Mouse (Mus musculus) neural tube, embryonic 15.5 days (tissue): ENCODE results near the gene Rabep2. TPM values are rescaled to one million over a fixed set of nuclear protein-coding genes. Genes with fewer than 3 reads are reported as not detected.

Source experiments
- ATAC-seq: fragments of 200-750 bp; cut with Nextera tagmentation; 2 replicates; pipeline ENCODE4 v1.8.0; 2017; ENCODE audit warnings: mild to moderate bottlenecking, moderate TSS enrichment, moderate library complexity; ENCODE audit not compliant: low FRiP score
- H3K27ac ChIP-seq: fragments of 300-500 bp; sonication (generic); replicated peaks from 2 replicates; pipeline ENCODE4 v1.5.1; 2015; ENCODE audit warnings: mild to moderate bottlenecking, inconsistent platforms
- H3K27me3 ChIP-seq: fragments of 300-500 bp; sonication (generic); replicated peaks from 2 replicates; pipeline ENCODE4 v1.6.1; 2015; ENCODE audit warnings: inconsistent platforms
- H3K36me3 ChIP-seq: fragments of 300-500 bp; sonication (generic); 2 replicates; pipeline ENCODE4 v1.6.1; 2015; ENCODE audit warnings: inconsistent platforms
- H3K4me1 ChIP-seq: fragments of 300-500 bp; sonication (generic); 2 replicates; pipeline ENCODE4 v1.6.1; 2015; ENCODE audit warnings: inconsistent platforms
- H3K4me2 ChIP-seq: fragments of 300-500 bp; sonication (generic); 2 replicates; pipeline ENCODE4 v1.6.1; 2015; ENCODE audit warnings: inconsistent platforms, mild to moderate bottlenecking, moderate library complexity
- H3K4me3 ChIP-seq: fragments of 300-500 bp; sonication (generic); replicated peaks from 2 replicates; pipeline ENCODE4 v1.5.1; 2015; ENCODE audit warnings: mild to moderate bottlenecking, inconsistent platforms
- H3K9ac ChIP-seq: fragments of 300-500 bp; sonication (generic); replicated peaks from 2 replicates; pipeline ENCODE4 v1.6.1; 2015; ENCODE audit warnings: mild to moderate bottlenecking, inconsistent platforms
- H3K9me3 ChIP-seq: fragments of 300-500 bp; sonication (generic); replicated peaks from 2 replicates; pipeline ENCODE4 v1.6.1; 2016; ENCODE audit warnings: inconsistent platforms
- WGBS: fragments of 180-500 bp; shearing (Covaris S2); methylation state at CpG from one replicate; pipeline ENCODE4 v1.1.7; 2015; ENCODE audit warnings: mixed read lengths; 5-methylcytosine and 5-hydroxymethylcytosine counted together
- polyA plus RNA-seq: library from polyadenylated mRNA; unstranded; fragments of >200 nt; fragmentation: Nextera tagmentation; extraction: Ambion mirVana; gene quantifications from 2 replicates; pipeline ENCODE4 v1.2.1, GENCODE M21; 2015

Gene Rabep2
- polyA plus RNA-seq, 1 experiment from 2014 or later: 22.2 TPM

- Histone ChIP-seq H3K36me3 (no peaks in the 10 kb centered on the region), H3K9me3 (no peaks in the 10 kb centered on the region), H3K4me1 (no peaks in the 10 kb centered on the region), H3K27me3 (no peaks in the 10 kb centered on the region), H3K4me2 (no peak within 1 kb of the TSS), H3K9ac (no peak within 1 kb of the TSS), H3K27ac (no peak within 1 kb of the TSS), H3K4me3 (no peak within 1 kb of the TSS)
- no peak for ATAC-seq
- 91% methylated on average over 6 of the region's 6 CpGs for WGBS
Measured at GRCm38 (mm10) chr7:126414725-126415124, 13.8 kb upstream of the Rabep2 start, which contains the start of gene Cd19. Gene Cd19, minus strand, starts transcription at chr7:126414889.

- no peak overlapping the region for H3K4me2 ChIP-seq
- no peaks in the 10 kb centered on the region for H3K9me3 ChIP-seq
- no peaks in the 10 kb centered on the region for H3K27me3 ChIP-seq
- H3K9ac ChIP-seq: no peak overlapping the region
- no peak overlapping the region for H3K27ac ChIP-seq
- no peaks in the 10 kb centered on the region for H3K4me1 ChIP-seq
- no peaks in the 10 kb centered on the region for H3K36me3 ChIP-seq
- ATAC-seq: no peak
- WGBS: 45% methylated on average over 2 of the region's 2 CpGs
- H3K4me3 ChIP-seq: no peak overlapping the region
Measured at GRCm38 (mm10) chr7:126416615-126417014, 11.9 kb upstream of the Rabep2 start.

GRCm38 (mm10) chr7:126417045-126417444 is 11.5 kb upstream of the Rabep2 start:
- 28% methylated on average over 8 of the region's 8 CpGs for WGBS
- Histone ChIP-seq H3K27me3 (no peaks in the 10 kb centered on the region), H3K27ac (no peak overlapping the region), H3K9me3 (no peaks in the 10 kb centered on the region), H3K4me2 (no peak overlapping the region), H3K4me1 (no peaks in the 10 kb centered on the region), H3K4me3 (no peak overlapping the region), H3K36me3 (no peaks in the 10 kb centered on the region), H3K9ac (no peak overlapping the region)
- ATAC-seq: no peak

- no peak overlapping the region for H3K27ac ChIP-seq
- H3K4me3 ChIP-seq: no peak overlapping the region
- no peak for ATAC-seq
- no peak overlapping the region for H3K4me2 ChIP-seq
- H3K9me3 ChIP-seq: no peaks in the 10 kb centered on the region
- H3K4me1 ChIP-seq: no peaks in the 10 kb centered on the region
- no peak overlapping the region for H3K9ac ChIP-seq
- H3K27me3 ChIP-seq: no peaks in the 10 kb centered on the region
- H3K36me3 ChIP-seq: no peaks in the 10 kb centered on the region
- WGBS: 84% methylated on average over 4 of the region's 4 CpGs
Measured at GRCm38 (mm10) chr7:126417606-126418005, 11.0 kb upstream of the Rabep2 start.

GRCm38 (mm10) chr7:126418496-126418895 is 10.1 kb upstream of the Rabep2 start:
- H3K4me2 ChIP-seq: no peak overlapping the region
- no peak overlapping the region for H3K9ac ChIP-seq
- H3K27ac ChIP-seq: no peak overlapping the region
- H3K9me3 ChIP-seq: no peaks in the 10 kb centered on the region
- no peak for ATAC-seq
- H3K4me1 ChIP-seq: no peaks in the 10 kb centered on the region
- H3K27me3 ChIP-seq: no peaks in the 10 kb centered on the region
- WGBS: 59% methylated on average over 3 of the region's 3 CpGs
- no peak overlapping the region for H3K4me3 ChIP-seq
- H3K36me3 ChIP-seq: no peaks in the 10 kb centered on the region

GRCm38 (mm10) chr7:126421756-126422155 is 6.8 kb upstream of the Rabep2 start:
- Histone ChIP-seq H3K4me2 (no peak overlapping the region), H3K36me3 (no peaks in the 10 kb centered on the region), H3K4me1 (no peaks in the 10 kb centered on the region), H3K27me3 (no peaks in the 10 kb centered on the region), H3K27ac (no peak overlapping the region), H3K9me3 (no peaks in the 10 kb centered on the region), H3K4me3 (no peak overlapping the region), H3K9ac (no peak overlapping the region)
- 89% methylated on average over 5 of the region's 5 CpGs for WGBS
- ATAC-seq: no peak

- no peak for ATAC-seq
- Histone ChIP-seq H3K4me1 (peaks cover 14% of the 10 kb centered on the region), H3K36me3 (no peaks in the 10 kb centered on the region), H3K9me3 (no peaks in the 10 kb centered on the region), H3K27ac (no peak overlapping the region), H3K4me2 (no peak overlapping the region), H3K27me3 (no peaks in the 10 kb centered on the region), H3K9ac (no peak overlapping the region), H3K4me3 (no peak overlapping the region)
- 85% methylated on average over 6 of the region's 6 CpGs for WGBS
Measured at GRCm38 (mm10) chr7:126424161-126424560, 4.4 kb upstream of the Rabep2 start.

GRCm38 (mm10) chr7:126427323-126427860 is 1.2 kb upstream of the Rabep2 start:
- ATAC-seq: no peak
- H3K27ac ChIP-seq: no peak overlapping the region
- H3K36me3 ChIP-seq: peaks cover 5% of the 10 kb centered on the region; the same call in 1 of the 2 replicates
- H3K4me1 ChIP-seq: peaks cover 25% of the 10 kb centered on the region
- H3K4me2 ChIP-seq: no peak overlapping the region
- H3K9ac ChIP-seq: no peak overlapping the region
- WGBS: 62% methylated on average over 12 of the region's 13 CpGs
- H3K4me3 ChIP-seq: 0 out of 2 replicates have a peak overlapping the region, but pooled peaks have one; percentile 79
- H3K27me3 ChIP-seq: no peaks in the 10 kb centered on the region
- no peaks in the 10 kb centered on the region for H3K9me3 ChIP-seq

- 13% methylated on average over 4 of the region's 4 CpGs for WGBS
- peak; percentile 1; the same call in 1 of the 2 replicates for ATAC-seq
Measured at GRCm38 (mm10) chr7:126428154-126428553, 405 bp upstream of the Rabep2 start.

GRCm38 (mm10) chr7:126429503-126429898 is 942 bp downstream of the Rabep2 start:
- H3K4me3 ChIP-seq: peak overlapping the region; percentile 79
- H3K27me3 ChIP-seq: no peaks in the 10 kb centered on the region
- H3K27ac ChIP-seq: peak overlapping the region; percentile 94
- peaks cover 25% of the 10 kb centered on the region for H3K4me1 ChIP-seq
- peak; percentile 32 for ATAC-seq
- H3K9me3 ChIP-seq: no peaks in the 10 kb centered on the region
- H3K9ac ChIP-seq: peak overlapping the region; percentile 87
- H3K4me2 ChIP-seq: peak overlapping the region; percentile 91
- 27% methylated on average over 15 of the region's 15 CpGs for WGBS
- H3K36me3 ChIP-seq: peaks cover 5% of the 10 kb centered on the region; the same call in 1 of the 2 replicates

More at GRCm38 (mm10) chr7:126428154-126428553, 405 bp upstream of the Rabep2 start:
- Histone ChIP-seq H3K4me3 (peak overlapping the region; percentile 79), H3K36me3 (peaks cover 5% of the 10 kb centered on the region; the same call in 1 of the 2 replicates), H3K27me3 (no peaks in the 10 kb centered on the region), H3K9me3 (no peaks in the 10 kb centered on the region), H3K4me2 (peak overlapping the region; percentile 91), H3K9ac (peak overlapping the region; percentile 87), H3K4me1 (peaks cover 25% of the 10 kb centered on the region), H3K27ac (peak overlapping the region; percentile 94)

GRCm38 (mm10) chr7:126430167-126430566 is 1.6 kb downstream of the Rabep2 start:
- H3K4me2 ChIP-seq: peak overlapping the region; percentile 91
- peak overlapping the region; percentile 87; the same call in 1 of the 2 replicates for H3K9ac ChIP-seq
- H3K36me3 ChIP-seq: peaks cover 11% of the 10 kb centered on the region; the same call in 1 of the 2 replicates
- no peaks in the 10 kb centered on the region for H3K9me3 ChIP-seq
- H3K27ac ChIP-seq: no peak overlapping the region
- peak overlapping the region; percentile 79 for H3K4me3 ChIP-seq
- no peaks in the 10 kb centered on the region for H3K27me3 ChIP-seq
- no peak for ATAC-seq
- H3K4me1 ChIP-seq: peaks cover 25% of the 10 kb centered on the region

- ATAC-seq: no peak
- peaks cover 21% of the 10 kb centered on the region; the same call in 1 of the 2 replicates for H3K36me3 ChIP-seq
- 88% methylated on average over 7 of the region's 7 CpGs for WGBS
- H3K4me3 ChIP-seq: no peak overlapping the region
- H3K4me2 ChIP-seq: no peak overlapping the region
- no peak overlapping the region for H3K9ac ChIP-seq
- H3K4me1 ChIP-seq: peaks cover 6% of the 10 kb centered on the region
- H3K27me3 ChIP-seq: no peaks in the 10 kb centered on the region
- no peaks in the 10 kb centered on the region for H3K9me3 ChIP-seq
- no peak overlapping the region for H3K27ac ChIP-seq
Measured at GRCm38 (mm10) chr7:126434726-126435125, 6.2 kb downstream of the Rabep2 start.
